Mouse (Mus musculus) right cerebral cortex, postnatal 14 days (tissue): Measurements from ENCODE around the gene Rita1.

ENCODE experiments used
- DNase-seq: peaks from one replicate; pipeline ENCODE4 v3.0.0; 2022

The Rita1 gene

DNA sequence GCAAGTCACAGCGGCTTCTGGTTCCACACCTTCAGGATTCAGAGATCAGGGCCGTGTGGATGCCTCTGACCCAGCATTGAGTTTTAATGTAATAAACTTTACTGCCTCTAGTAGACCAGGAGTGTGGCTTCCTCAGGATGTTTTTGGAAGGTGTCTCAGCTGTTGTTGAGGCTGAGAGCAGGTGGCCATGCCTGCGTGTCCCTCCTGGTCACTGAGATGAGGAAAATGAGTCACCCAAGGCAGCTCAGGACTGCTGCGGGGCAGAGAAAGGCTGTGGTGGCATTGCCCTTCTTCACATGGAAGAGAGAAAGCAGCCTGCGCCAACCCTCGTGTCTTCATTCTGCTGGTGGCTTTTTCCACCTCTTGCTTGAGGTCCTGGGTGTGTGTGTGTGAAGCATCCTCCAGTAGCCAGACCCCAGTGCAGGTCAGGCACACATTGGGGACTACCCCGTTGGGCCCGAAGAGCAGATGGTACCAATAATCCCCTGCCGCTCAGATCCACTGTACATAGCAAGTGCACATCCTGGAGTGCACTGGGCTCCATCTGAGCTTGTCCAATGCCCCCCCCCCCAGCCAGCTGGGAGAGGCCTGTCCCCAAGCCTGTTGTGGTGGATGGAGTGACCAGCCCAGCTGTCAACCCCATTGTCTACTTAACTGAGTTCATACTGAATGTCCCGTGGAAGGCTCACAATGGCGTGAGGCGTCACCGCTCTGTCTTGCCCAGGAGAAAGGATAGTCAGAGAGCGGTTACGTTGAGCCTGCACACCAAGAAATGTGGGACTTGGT is 15.3 kb upstream of the Rita1 start:
- DNase-seq: no peak

GRCm38 (mm10) chr5:120626399-120626798 is 14.0 kb upstream of the Rita1 start:
- no peak for DNase-seq

GRCm38 (mm10) chr5:120624427-120624826 is 12.0 kb upstream of the Rita1 start:
- DNase-seq: no peak

DNA sequence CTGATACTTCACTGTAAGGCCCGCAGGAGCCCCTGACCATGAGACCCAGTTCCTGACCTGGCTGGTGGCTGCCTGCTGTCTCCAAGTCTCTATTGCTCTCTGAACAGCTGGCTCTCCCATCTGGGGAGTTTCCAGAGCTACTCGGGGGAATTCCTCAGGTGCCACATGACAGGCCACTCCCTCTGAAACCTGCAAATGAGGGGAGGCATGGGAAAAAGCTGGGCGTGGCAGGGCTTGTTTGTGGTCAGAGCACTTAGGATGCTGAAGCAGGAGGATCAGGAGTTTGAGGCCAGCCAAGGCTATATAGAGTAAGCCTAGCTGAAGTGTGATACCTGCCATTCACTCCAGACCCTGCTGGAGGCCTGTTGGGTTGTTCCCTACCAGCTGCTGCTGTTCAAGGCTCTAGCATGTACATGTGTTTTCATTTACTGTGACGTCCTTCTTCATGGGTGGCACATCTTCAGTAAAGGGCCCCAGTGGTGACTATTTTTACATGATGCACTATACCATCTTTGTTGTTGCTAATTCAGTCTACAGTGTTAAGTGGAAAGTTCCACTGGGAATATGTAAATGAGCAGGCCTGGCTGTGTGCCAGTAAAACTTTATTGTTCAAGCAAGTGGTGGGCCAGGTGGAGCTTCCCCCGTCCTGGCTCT is 9.9 kb upstream of the Rita1 start:
- DNase-seq: no peak

DNA sequence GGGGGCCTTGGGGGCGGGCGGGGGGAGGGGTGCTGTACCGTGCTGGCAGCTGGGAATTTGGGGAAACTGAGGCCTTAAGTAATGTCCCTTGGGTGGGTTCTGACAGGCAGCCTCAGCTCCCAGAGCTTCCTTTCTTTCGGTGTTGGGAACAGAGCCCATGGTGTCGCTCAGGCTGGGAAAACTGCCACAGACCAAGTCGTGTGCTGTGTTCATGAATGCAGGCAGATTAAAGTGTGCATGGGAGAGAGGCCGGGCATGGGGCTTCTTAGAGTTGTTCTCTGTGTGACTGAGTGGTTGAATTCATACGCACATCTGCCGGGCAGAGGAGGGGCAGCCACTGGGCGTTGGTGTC is 9.4 kb upstream of the Rita1 start:
- no peak for DNase-seq

GRCm38 (mm10) chr5:120621078-120621765 is 8.8 kb upstream of the Rita1 start:
- DNase-seq: no peak

DNA sequence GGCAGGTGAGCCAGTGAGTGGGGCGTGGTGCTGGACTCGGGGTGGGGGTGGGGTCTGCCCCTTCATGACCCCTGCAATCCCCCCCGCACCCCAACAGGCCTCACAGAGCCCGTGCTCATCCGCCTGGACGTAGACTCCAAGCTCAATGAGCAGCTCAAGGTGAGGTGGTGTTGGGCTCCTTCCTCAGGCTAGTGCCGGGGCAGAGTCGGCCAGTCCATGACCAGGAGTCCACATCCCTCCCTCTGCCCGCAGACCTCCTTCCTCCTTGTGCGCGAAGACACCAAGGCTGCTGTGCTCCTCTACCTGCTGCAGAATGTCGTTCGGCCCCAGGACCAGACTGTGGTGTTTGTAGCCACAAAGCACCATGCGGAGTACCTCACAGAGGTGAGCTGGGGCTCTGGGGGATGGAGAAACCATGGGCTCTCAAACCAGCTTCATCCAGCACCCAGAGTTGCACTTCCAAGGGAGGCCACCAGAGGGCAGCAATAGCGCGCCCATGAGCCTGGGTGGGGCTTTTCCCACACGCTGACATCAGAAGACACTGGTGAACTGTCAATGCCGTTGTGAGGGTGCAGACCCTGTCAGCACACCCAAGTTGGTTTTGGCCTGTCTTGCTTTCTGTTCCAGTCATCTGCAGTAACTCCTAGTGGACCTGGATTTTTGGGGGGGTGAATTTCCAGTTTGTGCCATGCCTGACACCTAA is 8.1 kb upstream of the Rita1 start:
- DNase-seq: peak; percentile 87

GRCm38 (mm10) chr5:120619201-120619600 is 6.8 kb upstream of the Rita1 start:
- DNase-seq: peak; percentile 81

GRCm38 (mm10) chr5:120618778-120619177 is 6.4 kb upstream of the Rita1 start:
- no peak for DNase-seq

- DNase-seq: no peak
Observed at GRCm38 (mm10) chr5:120615903-120616302, 3.5 kb upstream of the Rita1 start.

DNA sequence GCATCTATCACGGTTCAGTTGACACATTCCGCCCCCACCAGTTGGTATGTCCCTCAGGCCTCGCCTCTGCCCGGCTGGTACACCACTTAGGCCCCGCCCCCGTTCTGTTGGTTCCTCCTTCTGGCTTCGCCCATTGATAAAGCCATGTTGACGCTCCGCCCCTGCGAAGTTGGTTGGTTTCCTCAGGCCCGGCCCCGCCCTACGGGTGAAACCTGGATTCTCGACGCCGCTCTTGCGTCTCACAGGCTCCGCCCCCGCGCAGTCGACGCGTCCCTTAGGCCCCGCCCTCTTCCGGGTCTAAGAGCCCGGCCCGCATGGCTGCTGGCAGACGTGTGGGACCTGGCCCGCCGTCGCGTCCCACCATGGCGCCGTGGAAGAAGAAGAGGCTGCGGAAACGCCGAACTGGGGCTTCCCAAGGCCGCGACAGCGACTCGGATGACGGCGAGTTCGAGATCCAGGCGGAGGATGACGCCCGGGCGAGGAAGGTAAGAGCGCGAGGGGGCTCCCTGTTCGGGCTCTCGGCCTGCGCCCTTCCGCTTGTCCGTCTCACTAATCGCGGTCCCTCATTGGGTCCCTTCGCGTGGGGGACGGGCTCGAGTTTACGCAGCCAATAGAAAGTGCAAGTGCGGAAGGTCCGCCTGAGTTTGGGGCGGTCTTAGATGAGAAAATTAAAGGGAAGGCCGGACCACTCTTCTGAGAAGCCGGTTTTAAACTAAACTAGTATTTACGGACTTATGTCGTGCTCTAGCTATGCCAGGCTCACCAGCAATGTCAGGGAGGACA is 624 bp upstream of the Rita1 start:
- peak; percentile 100 for DNase-seq

GRCm38 (mm10) chr5:120611416-120611815 is 973 bp downstream of the Rita1 start:
- DNase-seq: no peak

GRCm38 (mm10) chr5:120610906-120611305 is 1.5 kb downstream of the Rita1 start:
- DNase-seq: peak; percentile 41

DNA sequence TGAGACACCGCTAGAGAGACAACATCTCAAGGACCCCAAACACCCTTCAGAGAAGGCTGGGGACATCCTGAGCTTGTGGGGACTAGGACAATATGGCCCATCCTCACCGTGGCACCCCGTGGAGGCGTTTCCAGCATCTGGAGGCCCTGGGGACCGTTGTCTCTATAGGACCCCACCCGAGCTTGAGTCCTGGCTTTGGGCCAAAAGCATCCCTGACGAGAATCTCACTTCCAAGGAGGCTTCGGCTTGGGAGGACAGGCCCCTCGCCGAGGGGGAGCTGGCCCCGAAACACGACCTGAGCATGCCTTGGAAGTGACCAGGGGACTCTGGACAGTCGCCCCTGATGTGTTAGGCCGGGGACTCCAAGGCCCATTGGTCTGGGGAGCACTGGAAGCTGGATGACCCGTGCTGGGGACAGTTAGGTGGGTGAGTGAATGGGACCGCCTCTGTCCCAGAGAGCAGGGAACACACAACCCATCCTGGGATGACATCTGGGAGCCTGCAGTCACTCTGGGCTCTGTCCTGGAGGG is 3.1 kb downstream of the Rita1 start:
- DNase-seq: no peak

DNA sequence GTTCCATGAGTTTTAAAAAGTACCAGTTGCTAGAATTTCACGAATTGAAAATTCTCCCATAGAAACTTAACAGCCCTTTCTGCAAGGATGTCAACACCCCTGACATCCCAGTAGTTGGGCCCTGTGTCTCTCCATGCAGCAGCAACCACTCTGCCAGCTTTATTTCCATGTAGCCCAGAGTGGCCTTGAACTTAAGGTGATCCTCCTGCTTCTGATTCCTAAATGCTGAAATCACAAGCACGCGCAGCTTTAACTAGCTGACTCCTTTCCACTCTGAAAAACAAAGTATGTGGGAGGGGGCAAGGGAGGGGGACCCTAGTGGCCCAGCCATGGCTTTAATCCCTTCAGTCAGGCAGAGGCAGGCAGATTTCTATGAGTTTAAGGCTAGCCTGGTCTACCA is 5.1 kb downstream of the Rita1 start:
- no peak for DNase-seq

DNA sequence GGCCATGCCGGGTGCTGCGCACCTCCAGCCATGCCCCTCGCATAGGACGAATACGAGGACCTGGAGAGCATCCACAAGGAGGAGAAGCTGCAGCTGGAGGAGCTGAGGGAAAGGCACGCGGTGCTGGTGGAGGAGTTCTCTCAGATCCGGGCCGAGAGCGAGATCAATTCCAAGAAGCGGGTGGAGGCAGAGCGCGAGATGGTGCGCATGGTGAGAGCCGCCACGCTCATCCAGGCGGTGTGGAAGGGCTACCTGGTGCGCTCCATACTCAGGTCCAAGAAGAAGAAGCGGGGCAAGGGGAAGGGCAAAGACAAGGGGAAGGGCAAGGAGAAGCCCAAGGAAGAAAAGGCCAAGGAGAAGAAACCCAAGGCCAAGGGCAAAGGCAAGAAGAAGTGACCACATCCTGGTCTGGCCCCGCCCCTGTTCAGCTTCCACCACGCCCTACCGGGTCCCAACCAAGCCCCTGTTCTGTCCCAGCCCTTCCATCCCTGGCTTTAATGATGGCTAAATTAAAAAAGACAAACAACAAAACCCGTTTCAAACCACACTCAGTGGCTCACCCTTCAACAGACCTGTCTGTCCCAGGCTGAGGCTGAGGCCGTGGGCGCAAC is 5.7 kb downstream of the Rita1 start:
- no peak for DNase-seq

DNA sequence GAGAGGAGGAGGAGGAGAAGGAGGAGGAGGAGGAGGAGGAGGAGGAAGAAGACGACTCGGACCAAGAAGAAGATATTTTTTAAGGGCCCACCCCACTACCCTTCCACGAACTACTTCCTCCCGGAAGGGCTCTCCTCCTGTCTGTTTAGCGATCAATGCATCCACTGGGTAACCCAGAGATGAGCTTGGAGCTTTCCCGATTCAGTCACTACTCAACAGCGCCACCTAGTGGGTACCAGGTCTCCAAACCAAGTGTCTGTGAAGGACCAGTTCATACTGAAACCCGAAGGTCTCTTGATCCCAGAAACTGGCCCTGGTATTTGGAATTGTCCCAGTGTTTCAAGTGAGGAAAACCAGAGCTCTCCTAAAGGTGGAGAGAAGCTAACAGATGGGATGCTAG is 6.7 kb downstream of the Rita1 start:
- peak; percentile 93 for DNase-seq

- no peak for DNase-seq
Observed at GRCm38 (mm10) chr5:120605241-120605661, 7.1 kb downstream of the Rita1 start.

DNA sequence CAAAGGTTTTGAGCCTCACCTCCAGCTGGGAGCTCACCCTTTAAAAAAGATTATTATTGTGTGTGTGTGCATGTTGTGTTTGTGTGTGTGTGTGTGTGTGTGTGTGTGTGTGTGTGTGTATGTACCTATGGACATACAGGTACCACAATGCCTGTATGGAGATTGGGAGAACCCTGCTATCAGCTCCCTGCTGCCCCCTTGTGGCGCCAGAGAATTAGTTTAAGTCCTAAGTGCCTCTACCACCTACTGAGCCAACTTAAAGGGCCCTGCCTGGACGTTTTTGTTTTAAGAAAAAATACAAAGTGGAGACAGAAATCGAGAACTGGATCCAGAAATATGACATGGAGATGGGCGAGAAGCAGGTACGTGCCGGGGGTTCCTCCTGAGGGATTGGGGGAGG is 7.5 kb downstream of the Rita1 start:
- DNase-seq: peak; percentile 93

GRCm38 (mm10) chr5:120603515-120603914 is 8.9 kb downstream of the Rita1 start:
- DNase-seq: no peak

GRCm38 (mm10) chr5:120602210-120602609 is 10.2 kb downstream of the Rita1 start:
- no peak for DNase-seq
